Mouse (Mus musculus) CD4-positive, CD25-positive, alpha-beta regulatory T cell, adult 2 months (primary cell): ENCODE measurements around the gene Acox1.

ENCODE experiments used
- DNase-seq: peaks from one replicate; pipeline ENCODE4 v3.0.0-alpha.2; 2012; ENCODE audit warnings: low read depth, low spot score

Acox1 gene

DNA sequence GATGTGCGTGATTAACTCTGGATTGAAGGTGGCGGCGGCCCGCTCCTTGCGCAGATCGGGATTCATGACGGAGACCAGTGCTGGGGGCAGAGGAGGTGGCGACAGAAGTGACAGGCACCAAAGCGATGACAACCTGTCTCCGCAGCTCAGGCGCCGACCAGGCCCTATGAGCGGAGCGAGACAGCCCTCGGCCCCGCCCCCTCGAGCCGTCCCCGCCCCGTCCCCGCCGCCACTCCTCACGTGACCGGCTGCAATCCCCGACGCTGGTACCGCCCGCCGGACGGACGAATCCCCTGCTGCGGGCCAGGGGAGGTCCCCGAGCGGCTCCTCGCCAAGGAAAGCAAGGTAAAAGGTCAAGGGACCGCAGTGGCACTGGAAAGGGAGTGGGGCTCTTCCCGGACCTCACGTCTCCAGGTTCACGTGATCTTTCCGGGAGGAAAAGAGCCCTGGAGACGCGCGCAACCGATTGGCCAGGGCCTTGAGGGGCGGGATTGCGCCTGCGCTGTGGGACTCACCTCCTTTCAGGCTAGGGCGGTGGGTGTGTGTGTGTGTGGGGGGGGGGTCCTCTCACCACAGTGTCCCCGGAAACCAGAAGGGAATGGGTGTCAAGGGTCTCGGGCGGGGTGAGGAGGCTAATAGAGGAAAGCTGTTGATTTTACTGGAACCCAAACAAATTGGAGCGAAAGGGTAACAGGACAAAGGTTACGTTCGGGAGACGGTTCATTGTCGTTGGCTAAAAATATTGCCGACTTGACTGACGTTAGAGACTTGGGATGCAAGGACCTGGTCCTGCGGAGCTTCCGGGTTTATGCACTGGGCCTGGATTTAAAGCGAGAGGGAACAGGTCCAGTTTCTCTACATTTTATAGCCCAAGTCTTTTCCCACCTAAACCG, at the start of gene Acox1, which contains the start of gene Ten1:
Acox1 (minus strand) TSS at position 407 of the 893 bp plus-strand sequence.
Ten1 (plus strand) TSS at position 217 of the 893 bp plus-strand sequence.
- DNase-seq = peak; percentile 95

GRCm38 (mm10) chr11:116247502-116248222, 48.8 kb upstream of the Acox1 start:
- no peak for DNase-seq

- no peak for DNase-seq
Measured at GRCm38 (mm10) chr11:116245616-116246015, 46.8 kb upstream of the Acox1 start.

GRCm38 (mm10) chr11:116244580-116244979, 45.7 kb upstream of the Acox1 start:
- DNase-seq = no peak

- no peak for DNase-seq
Measured at GRCm38 (mm10) chr11:116241744-116242235, 42.9 kb upstream of the Acox1 start.

DNA sequence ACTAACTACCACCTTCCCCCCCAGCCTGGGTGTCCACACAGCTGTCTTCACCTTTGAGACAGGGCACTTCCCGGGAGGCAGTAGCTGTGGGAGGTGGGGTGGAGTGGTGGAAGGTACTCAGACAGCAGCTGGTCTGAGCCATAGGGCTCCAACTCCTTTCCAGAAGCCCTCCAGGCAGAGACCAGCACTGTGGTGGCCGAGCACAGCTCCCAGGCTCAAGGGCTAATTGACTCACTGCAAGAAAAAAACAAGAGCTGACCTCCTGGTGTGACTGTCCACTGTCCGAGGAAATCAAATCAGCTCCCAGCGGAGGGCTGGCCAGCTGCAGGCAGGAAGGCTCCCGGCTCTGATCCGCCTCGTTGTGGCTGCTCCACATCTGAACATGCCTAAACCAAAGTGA, 41.0 kb upstream of the Acox1 start:
- DNase-seq = no peak

GRCm38 (mm10) chr11:116237742-116238395, 39.0 kb upstream of the Acox1 start, which contains the start of gene Evpl:
Evpl (minus strand) TSS chr11:116238077.
- peak; percentile 70 for DNase-seq

GRCm38 (mm10) chr11:116234901-116235300, 36.1 kb upstream of the Acox1 start:
- no peak for DNase-seq

DNA sequence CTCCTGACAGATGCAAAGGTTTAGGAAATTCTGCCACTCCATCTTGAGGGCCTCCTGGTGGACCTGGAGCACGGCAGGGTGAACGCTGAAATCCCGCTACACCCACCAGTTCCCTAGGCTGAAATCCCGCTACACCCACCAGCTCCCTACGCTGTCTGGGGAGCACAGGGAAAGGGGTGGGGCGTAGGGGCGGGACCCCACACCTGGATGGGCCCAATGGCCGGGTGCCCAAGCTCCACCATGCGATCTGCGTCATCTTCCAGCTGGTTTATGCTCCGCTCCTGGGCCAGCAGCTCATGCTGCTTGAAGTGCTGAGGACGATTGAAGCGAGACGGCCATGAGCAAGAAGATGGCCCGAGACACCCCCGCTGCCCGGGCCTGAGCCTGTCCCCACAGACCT, 33.6 kb upstream of the Acox1 start:
- DNase-seq = no peak

DNA sequence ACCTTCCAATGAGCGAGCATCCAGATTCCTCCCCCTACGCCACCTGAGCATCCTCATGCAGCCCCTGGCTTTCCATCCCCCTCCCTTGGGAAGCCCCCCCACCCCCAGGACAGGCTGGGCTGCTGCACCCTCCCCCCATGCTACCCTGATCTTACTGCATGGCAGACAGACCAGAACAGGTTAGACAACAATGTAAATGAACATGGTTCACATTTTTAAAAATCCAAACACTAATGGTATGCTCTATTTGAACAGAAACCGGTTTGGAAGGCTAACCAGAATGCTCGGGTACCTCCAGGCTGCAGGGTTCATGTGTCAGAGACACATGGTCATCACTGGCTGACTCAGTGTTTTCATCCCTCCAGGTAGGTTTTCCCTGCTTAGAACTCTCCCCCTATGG, 29.9 kb upstream of the Acox1 start:
- no peak for DNase-seq

GRCm38 (mm10) chr11:116226414-116226813, 27.6 kb upstream of the Acox1 start:
- DNase-seq = peak; percentile 89

DNA sequence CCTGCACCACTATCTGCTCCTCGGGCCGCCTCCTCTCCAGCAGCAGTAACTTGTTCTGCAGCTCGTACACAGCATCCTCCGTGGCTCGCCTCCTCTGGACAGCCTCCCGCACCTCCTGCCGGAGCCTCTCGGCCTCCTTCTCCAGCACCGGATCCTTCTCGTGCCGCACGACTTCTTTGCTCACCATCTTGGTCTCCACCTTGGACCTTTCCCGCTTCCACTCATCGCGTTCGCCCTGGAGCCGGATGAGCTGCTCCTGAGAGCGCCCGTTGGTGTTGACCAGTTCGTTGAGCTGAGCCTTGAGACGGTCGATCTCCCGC, 23.9 kb upstream of the Acox1 start:
- no peak for DNase-seq

- no peak for DNase-seq
Measured at GRCm38 (mm10) chr11:116221931-116222739, 23.3 kb upstream of the Acox1 start.

GRCm38 (mm10) chr11:116219885-116220284, 21.0 kb upstream of the Acox1 start:
- peak; percentile 73 for DNase-seq

GRCm38 (mm10) chr11:116218737-116219400, 20.0 kb upstream of the Acox1 start:
- DNase-seq = no peak

DNA sequence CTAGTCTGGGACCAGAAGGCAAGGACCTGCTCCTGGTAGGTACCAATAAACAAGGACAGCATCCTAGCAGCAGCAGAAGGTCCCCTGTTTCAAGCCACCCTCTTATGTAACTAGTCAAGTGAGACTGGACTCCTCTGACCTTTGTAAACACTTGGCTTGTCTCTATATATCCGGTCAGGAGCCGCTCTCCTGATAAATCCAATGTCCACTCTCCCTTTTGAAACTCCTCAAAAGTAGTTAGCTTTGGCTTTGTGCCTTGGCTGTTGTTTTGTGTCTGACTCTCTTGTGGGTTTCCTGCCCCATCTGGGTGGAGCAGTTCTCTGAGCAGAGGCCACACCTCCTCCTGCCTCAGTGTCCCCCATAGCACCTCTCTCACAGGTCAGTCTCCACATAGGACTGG, 19.4 kb upstream of the Acox1 start:
- DNase-seq = no peak

- no peak for DNase-seq
Measured at GRCm38 (mm10) chr11:116216549-116216948, 17.7 kb upstream of the Acox1 start.

- no peak for DNase-seq
Measured at GRCm38 (mm10) chr11:116215991-116216390, 17.1 kb upstream of the Acox1 start.

GRCm38 (mm10) chr11:116215181-116215580, 16.3 kb upstream of the Acox1 start:
- DNase-seq = peak; percentile 34

DNA sequence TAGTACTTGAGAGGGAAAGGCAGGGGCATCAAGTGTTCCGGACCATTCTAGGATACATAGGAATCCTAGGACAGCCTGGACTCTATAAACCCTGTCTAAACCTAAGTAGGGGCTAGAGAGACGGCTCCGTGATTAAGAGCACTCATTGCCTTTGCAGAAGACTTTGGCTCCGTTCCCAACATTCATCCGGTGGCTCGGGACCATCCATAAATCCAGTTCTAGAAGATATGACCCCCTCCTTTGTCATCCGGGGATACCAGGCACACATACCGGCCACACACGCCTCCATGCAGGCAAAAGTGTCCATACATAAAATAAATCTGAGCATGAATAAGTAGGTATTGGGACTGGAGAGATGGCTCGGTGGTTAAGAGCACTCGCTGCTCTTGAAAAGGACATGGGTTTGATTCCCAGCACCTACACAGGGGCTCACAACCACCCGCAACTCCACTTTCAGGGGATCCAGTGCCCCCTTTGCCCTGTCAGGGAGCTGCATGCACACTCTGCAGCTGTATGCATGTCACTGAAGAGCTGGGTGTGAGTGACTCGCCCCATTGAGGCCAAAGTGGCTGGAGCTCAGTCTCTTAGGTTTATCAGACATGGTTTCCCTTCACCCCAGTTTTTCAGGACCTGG, 15.1 kb upstream of the Acox1 start:
- no peak for DNase-seq
